Mouse (Mus musculus) MEL (cell line): Measurements from ENCODE around the gene Tmem165. TPM values are rescaled to one million over a fixed set of nuclear protein-coding genes. Genes with fewer than 3 reads are reported as not detected.

Experiments
- DNase-seq: peaks from one replicate; pipeline ENCODE4 v3.0.0; 2011; ENCODE audit warnings: low read depth, low spot score
- H3K27ac ChIP-seq: 2 replicates; pipeline ENCODE4 v1.5.1; 2012; ENCODE audit warnings: low read depth, mild to moderate bottlenecking, control low read depth, low read length, moderate library complexity; ENCODE audit not compliant: control insufficient read depth
- H3K27me3 ChIP-seq, 2 experiments: fragments of 150-350 bp in 1 of 2; sonication (generic) in 1 of 2; 2 replicates each; pipeline ENCODE4 v1.6.1; 2012; ENCODE audit warnings: low read length in 2 of 2, mild to moderate bottlenecking in 2 of 2, improper control_type of control experiment in 1 of 2, moderate library complexity in 1 of 2; ENCODE audit not compliant: insufficient read depth in 2 of 2, control insufficient read depth in 1 of 2
- H3K36me3 ChIP-seq, 2 experiments: 2 replicates each; pipeline ENCODE4 v1.6.1; 2012 to 2014; ENCODE audit warnings: low read length in 2 of 2, improper control_type of control experiment in 1 of 2, inconsistent platforms in 1 of 2, mild to moderate bottlenecking in 1 of 2; ENCODE audit not compliant: insufficient read depth in 2 of 2, control insufficient read depth in 1 of 2
- H3K4me1 ChIP-seq, 2 experiments: fragments of 150-350 bp in 1 of 2; sonication (generic) in 1 of 2; 2 replicates each; pipeline ENCODE4 v1.6.1; 2012; ENCODE audit warnings: low read length in 2 of 2, improper control_type of control experiment in 1 of 2, mild to moderate bottlenecking in 1 of 2; ENCODE audit not compliant: insufficient read depth in 2 of 2, control insufficient read depth in 1 of 2
- H3K4me3 ChIP-seq, 2 experiments: fragments of 150-350 bp in 1 of 2; sonication (generic) in 1 of 2; 2 replicates each; pipeline ENCODE4 v1.5.1; 2012; ENCODE audit warnings: low read depth in 2 of 2, low read length in 2 of 2, mild to moderate bottlenecking in 2 of 2, moderate library complexity in 2 of 2, control low read depth in 1 of 2, improper control_type of control experiment in 1 of 2; ENCODE audit not compliant: control insufficient read depth in 1 of 2, insufficient read depth in 1 of 2
- H3K79me2 ChIP-seq: 2 replicates; pipeline ENCODE4 v1.6.1; 2012; ENCODE audit warnings: mild to moderate bottlenecking, low read length, moderate library complexity; ENCODE audit not compliant: control insufficient read depth, poor library complexity, insufficient read depth
- H3K9ac ChIP-seq: 2 replicates; pipeline ENCODE4 v1.6.1; 2012; ENCODE audit warnings: low read depth, mild to moderate bottlenecking, control low read depth, low read length, moderate library complexity; ENCODE audit not compliant: control insufficient read depth, poor library complexity, severe bottlenecking
- H3K9me3 ChIP-seq: fragments of 150-350 bp; sonication (generic); replicated peaks from 2 replicates; pipeline ENCODE4 v1.6.1; 2012; ENCODE audit warnings: mild to moderate bottlenecking, low read length, improper control_type of control experiment, moderate library complexity; ENCODE audit not compliant: insufficient read depth
- BHLHE40 ChIP-seq: IDR thresholded peaks from 2 replicates; pipeline ENCODE4 v1.6.1; 2012; ENCODE audit warnings: low read depth, mild to moderate bottlenecking, inconsistent platforms, low read length, improper control_type of control experiment, borderline replicate concordance
- CHD1 ChIP-seq: IDR thresholded peaks from 2 replicates; pipeline ENCODE4 v1.6.1; 2012; ENCODE audit warnings: low read depth, mild to moderate bottlenecking, inconsistent platforms, low read length, improper control_type of control experiment
- CHD2 ChIP-seq: IDR thresholded peaks from 2 replicates; pipeline ENCODE4 v1.6.1; 2011; ENCODE audit warnings: low read length, improper control_type of control experiment
- CTCF ChIP-seq, 3 experiments: IDR thresholded peaks in 2 of 3; conservative IDR thresholded peaks in 1 of 3; 2 replicates each; pipeline ENCODE4 v1.5.1; 2011 to 2012; ENCODE audit warnings: low read length in 3 of 3, low read depth in 2 of 3, mild to moderate bottlenecking in 2 of 3, improper control_type of control experiment in 1 of 3, inconsistent platforms in 1 of 3, mixed read lengths in 1 of 3, moderate library complexity in 1 of 3; ENCODE audit not compliant: control insufficient read depth in 1 of 3, insufficient read depth in 1 of 3, poor library complexity in 1 of 3, severe bottlenecking in 1 of 3
- ELF1 ChIP-seq: IDR thresholded peaks from 2 replicates; pipeline ENCODE4 v1.6.1; 2014; ENCODE audit warnings: low read depth, mild to moderate bottlenecking, inconsistent platforms, low read length, improper control_type of control experiment, moderate library complexity
- GATA1 ChIP-seq: IDR thresholded peaks from 2 replicates; pipeline ENCODE4 v1.6.1; 2011; ENCODE audit warnings: low read depth, low read length, improper control_type of control experiment
- JUND ChIP-seq: IDR thresholded peaks from 2 replicates; pipeline ENCODE4 v1.6.1; 2011; ENCODE audit warnings: low read depth, mild to moderate bottlenecking, improper control_type of control experiment, low read length
- KAT2A ChIP-seq: conservative IDR thresholded peaks from 2 replicates; pipeline ENCODE4 v1.6.1; 2012; ENCODE audit warnings: low read depth, low read length, improper control_type of control experiment, inconsistent platforms
- MAX ChIP-seq: IDR thresholded peaks from 2 replicates; pipeline ENCODE4 v1.6.1; 2011; ENCODE audit warnings: low read length, improper control_type of control experiment
- MYB ChIP-seq: IDR thresholded peaks from 2 replicates; pipeline ENCODE4 v1.6.1; 2011; ENCODE audit warnings: mild to moderate bottlenecking, low read depth, low read length, improper control_type of control experiment
- NELFE ChIP-seq: IDR thresholded peaks from 2 replicates; pipeline ENCODE4 v1.6.1; 2011; ENCODE audit warnings: low read depth, low read length, improper control_type of control experiment
- NRF1 ChIP-seq: IDR thresholded peaks from 2 replicates; pipeline ENCODE4 v1.6.1; 2014; ENCODE audit warnings: low read depth, mild to moderate bottlenecking, inconsistent platforms, low read length, improper control_type of control experiment, moderate library complexity; ENCODE audit not compliant: poor library complexity, insufficient read depth, severe bottlenecking
- POLR2A ChIP-seq, 2 experiments: IDR thresholded peaks; 2 replicates each; pipeline ENCODE4 v1.6.1; 2011 to 2012; ENCODE audit warnings: low read length in 2 of 2, mild to moderate bottlenecking in 2 of 2, control low read depth in 1 of 2, improper control_type of control experiment in 1 of 2, low read depth in 1 of 2, moderate library complexity in 1 of 2; ENCODE audit not compliant: control insufficient read depth in 1 of 2, insufficient read depth in 1 of 2, poor library complexity in 1 of 2
- POLR2AphosphoS2 ChIP-seq: IDR thresholded peaks from 2 replicates; pipeline ENCODE4 v1.6.1; 2011; ENCODE audit warnings: low read length, improper control_type of control experiment
- POLR2AphosphoS5 ChIP-seq: IDR thresholded peaks from 2 replicates; pipeline ENCODE4 v1.6.1; 2012; ENCODE audit warnings: low read depth, borderline replicate concordance, mild to moderate bottlenecking, inconsistent platforms, low read length, moderate library complexity, mixed read lengths
- RAD21 ChIP-seq: IDR thresholded peaks from 2 replicates; pipeline ENCODE4 v1.6.1; 2011; ENCODE audit warnings: mild to moderate bottlenecking, low read depth, low read length, improper control_type of control experiment
- RCOR1 ChIP-seq: IDR thresholded peaks from 2 replicates; pipeline ENCODE4 v1.6.1; 2012; ENCODE audit warnings: low read depth, mild to moderate bottlenecking, inconsistent platforms, low read length, improper control_type of control experiment
- SIN3A ChIP-seq: IDR thresholded peaks from 2 replicates; pipeline ENCODE4 v1.6.1; 2012; ENCODE audit warnings: low read length, improper control_type of control experiment, inconsistent platforms
- SMC3 ChIP-seq: IDR thresholded peaks from 2 replicates; pipeline ENCODE4 v1.6.1; 2011; ENCODE audit warnings: low read depth, low read length, improper control_type of control experiment
- TAL1 ChIP-seq: IDR thresholded peaks from 2 replicates; pipeline ENCODE4 v1.6.1; 2012; ENCODE audit warnings: mild to moderate bottlenecking, inconsistent platforms, low read length, moderate library complexity, mixed read lengths
- TBP ChIP-seq: IDR thresholded peaks from 2 replicates; pipeline ENCODE4 v1.8.0; 2011; ENCODE audit warnings: low read depth, low read length, improper control_type of control experiment
- UBTF ChIP-seq: IDR thresholded peaks from 2 replicates; pipeline ENCODE4 v1.6.1; 2012; ENCODE audit warnings: low read depth, mild to moderate bottlenecking, inconsistent platforms, low read length, improper control_type of control experiment, moderate library complexity, borderline replicate concordance; ENCODE audit not compliant: insufficient read depth
- ZMIZ1 ChIP-seq: IDR thresholded peaks from 2 replicates; pipeline ENCODE4 v1.6.1; 2012; ENCODE audit warnings: low read depth, mild to moderate bottlenecking, inconsistent platforms, low read length, improper control_type of control experiment, moderate library complexity
- ZNF384 ChIP-seq: IDR thresholded peaks from 2 replicates; pipeline ENCODE4 v1.6.1; 2012; ENCODE audit warnings: low read depth, mild to moderate bottlenecking, inconsistent platforms, low read length, improper control_type of control experiment
- polyA plus RNA-seq, 2 experiments: library from polyadenylated mRNA; stranded (reverse) in 1 of 2; unstranded in 1 of 2; fragments of >175 nt in 1 of 2; fragments of >200 nt in 1 of 2; gene quantifications; 2 replicates each; pipeline versions ENCODE4 v1.2.1 to v1.2.4; 2012; ENCODE audit warnings: low replicate concordance in 2 of 2, low read depth in 1 of 2; ENCODE audit not compliant: insufficient read length in 2 of 2, insufficient read depth in 1 of 2, missing spikeins in 1 of 2
- total RNA-seq: library from RNA; depleted of rRNA; stranded (reverse); fragments of 300-350 nt; gene quantifications from 2 replicates; pipeline ENCODE4 v1.2.3, GENCODE M21; 2012

Gene Tmem165
- total and polyA plus RNA-seq, 3 experiments: 66.5 to 154 (median 73.0) TPM

- peak; percentile 99 for DNase-seq
- Histone ChIP-seq H3K9me3 (no peaks in the 10 kb centered on the region), H3K4me1 (peaks cover 0 to 25% of the 10 kb centered on the region in 2 experiments; a peak in 2 of 4 replicates), H3K27me3 (no peaks in the 10 kb centered on the region), H3K36me3 (peaks cover 0 to 23% of the 10 kb centered on the region in 2 experiments; a peak in 2 of 4 replicates), H3K79me2 (peaks cover 10% of the 10 kb centered on the region)
- no peak for TF ChIP-seq CHD2
- TF ChIP-seq NRF1: no peak
- TF ChIP-seq RAD21: no peak
- no peak for TF ChIP-seq MAX
- no peak for TF ChIP-seq SMC3
- TF ChIP-seq ZNF384: no peak
- TF ChIP-seq SIN3A: no peak
- no peak for TF ChIP-seq RCOR1
- TF ChIP-seq BHLHE40: no peak
- TF ChIP-seq MYB: no peak
- no peak for TF ChIP-seq GATA1
- no peak for TF ChIP-seq KAT2A
- peak in 1 of 3 experiments; percentile 85; a peak in 3 of 6 replicates for TF ChIP-seq CTCF (IDR thresholded peaks at IDR 0.05 in 2 of 3, conservative IDR thresholded peaks at IDR 0.05 in 1 of 3; ENCODE audit: control insufficient read depth in 1 of 3, insufficient read depth in 1 of 3, low read depth in 2 of 3, low read length in 3 of 3, poor library complexity in 1 of 3, severe bottlenecking in 1 of 3)
- TF ChIP-seq ELF1: no peak
- peak; percentile 94 to 99 for TF ChIP-seq POLR2A (IDR thresholded peaks at IDR 0.05; ENCODE audit: control insufficient read depth in 1 of 2, insufficient read depth in 1 of 2, low read depth in 1 of 2, low read length in 2 of 2, poor library complexity in 1 of 2)
- TF ChIP-seq UBTF: 0 out of 2 replicates have a peak, but pooled peaks have one; percentile 48
- TF ChIP-seq POLR2AphosphoS5: no peak
- TF ChIP-seq ZMIZ1: no peak
- TF ChIP-seq POLR2AphosphoS2: no peak
- TF ChIP-seq JUND: no peak
- no peak for TF ChIP-seq NELFE
- no peak for TF ChIP-seq TAL1
- TF ChIP-seq TBP: peak; percentile 83
- TF ChIP-seq CHD1: no peak
- TF ChIP-seq, all 39 proteins: peak for 4
- H3K27ac ChIP-seq: peak within 1 kb of the TSS; percentile 92
- H3K9ac ChIP-seq: peak within 1 kb of the TSS; percentile 99
- H3K4me3 ChIP-seq: peak within 1 kb of the TSS; percentile 80 to 95
Observed at GRCm38 (mm10) chr5:76139808-76140729, 43.6 kb upstream of the Tmem165 start, which contains the start of gene Srd5a3. Gene Srd5a3, plus strand, starts transcription at chr5:76140271.
